Mouse (Mus musculus) forebrain, embryonic 14.5 days (tissue): Measurements from ENCODE around the gene Gm38431. TPM values are rescaled to one million over a fixed set of nuclear protein-coding genes. Genes with fewer than 3 reads are reported as not detected.

Source experiments
- ATAC-seq: fragments of 200-750 bp; cut with Nextera tagmentation; 2 replicates; pipeline ENCODE4 v1.8.0; 2017; ENCODE audit warnings: mild to moderate bottlenecking, moderate library complexity
- DNase-seq: peaks from one replicate; pipeline ENCODE4 v3.0.0-alpha.2; 2015; ENCODE audit warnings: low spot score
- H3K27ac ChIP-seq: fragments of 300-500 bp; sonication (generic); 2 replicates; pipeline ENCODE4 v1.5.1; 2014; ENCODE audit warnings: low read depth, mild to moderate bottlenecking, control low read depth, low read length, moderate library complexity
- H3K27me3 ChIP-seq: fragments of 300-500 bp; sonication (generic); replicated peaks from 2 replicates; pipeline ENCODE4 v1.6.1; 2014; ENCODE audit warnings: low read length, control low read depth, mixed read lengths; ENCODE audit not compliant: control insufficient read depth, insufficient read depth
- H3K36me3 ChIP-seq: fragments of 300-500 bp; sonication (generic); 2 replicates; pipeline ENCODE4 v1.6.1; 2014; ENCODE audit warnings: low read length, control low read depth; ENCODE audit not compliant: control insufficient read depth, insufficient read depth
- H3K4me1 ChIP-seq: fragments of 300-500 bp; sonication (generic); 2 replicates; pipeline ENCODE4 v1.6.1; 2014; ENCODE audit warnings: antibody characterized with exemption, low read length, control low read depth; ENCODE audit not compliant: control insufficient read depth, insufficient read depth
- H3K4me2 ChIP-seq: fragments of 300-500 bp; sonication (generic); 2 replicates; pipeline ENCODE4 v1.6.1; 2014; ENCODE audit warnings: mild to moderate bottlenecking, control low read depth, low read length
- H3K4me3 ChIP-seq: fragments of 300-500 bp; sonication (generic); 2 replicates; pipeline ENCODE4 v1.5.1; 2014; ENCODE audit warnings: low read depth, low read length, control low read depth
- H3K9ac ChIP-seq: fragments of 300-500 bp; sonication (generic); 2 replicates; pipeline ENCODE4 v1.6.1; 2014; ENCODE audit warnings: mild to moderate bottlenecking, low read length, control low read depth, moderate library complexity
- H3K9me3 ChIP-seq: fragments of 300-500 bp; sonication (generic); replicated peaks from 2 replicates; pipeline ENCODE4 v1.6.1; 2016; ENCODE audit warnings: low read length, control low read depth, mixed read lengths; ENCODE audit not compliant: control insufficient read depth
- WGBS: fragments of 180-500 bp; shearing (Covaris S2); extraction: QIAGEN DNeasy Blood & Tissue Kit; methylation state at CpG from one replicate; pipeline ENCODE4 v1.1.7; 2014; 5-methylcytosine and 5-hydroxymethylcytosine counted together
- microRNA counts: library from miRNA; unstranded; fragments of <30 nt; microRNA quantifications from one replicate; lab custom pipeline; 2016
- microRNA-seq: library from miRNA; unstranded; fragments of <30 nt; microRNA quantifications from one replicate; pipeline ENCODE4, GENCODE M21; 2016
- polyA plus RNA-seq: library from polyadenylated mRNA; unstranded; fragments of >200 nt; fragmentation: Nextera tagmentation; extraction: Ambion mirVana; gene quantifications from 2 replicates; pipeline ENCODE4 v1.2.1, GENCODE M21; 2014

Gene Gm38431
- polyA plus RNA-seq, 1 experiment from 2014 or later, result 1.2 TPM

GRCm38 (mm10) chr9:21022288-21022687, 69.5 kb downstream of the Gm38431 start:
- Histone ChIP-seq H3K9me3 (no peaks in the 10 kb centered on the region), H3K9ac (no peak overlapping the region), H3K4me1 (no peaks in the 10 kb centered on the region), H3K36me3 (no peaks in the 10 kb centered on the region), H3K4me2 (no peak overlapping the region), H3K27ac (no peak overlapping the region), H3K4me3 (no peak overlapping the region), H3K27me3 (peaks cover 4% of the 10 kb centered on the region)
- 64% methylated on average over 6 of the region's 6 CpGs for WGBS
- ATAC-seq (no peak), DNase-seq (no peak)

GRCm38 (mm10) chr9:21021363-21021762, 70.4 kb downstream of the Gm38431 start:
- Histone ChIP-seq H3K4me1 (no peaks in the 10 kb centered on the region), H3K9ac (no peak overlapping the region), H3K36me3 (no peaks in the 10 kb centered on the region), H3K4me3 (no peak overlapping the region), H3K9me3 (no peaks in the 10 kb centered on the region), H3K27ac (no peak overlapping the region), H3K4me2 (no peak overlapping the region), H3K27me3 (peaks cover 13% of the 10 kb centered on the region)
- DNase-seq, result no peak
- 74% methylated on average over 3 of the region's 3 CpGs for WGBS
- no peak for ATAC-seq

GRCm38 (mm10) chr9:21018600-21018999, 73.2 kb downstream of the Gm38431 start:
- ATAC-seq, result no peak
- Histone ChIP-seq H3K9me3 (no peaks in the 10 kb centered on the region), H3K4me1 (no peaks in the 10 kb centered on the region), H3K4me2 (no peak overlapping the region), H3K36me3 (no peaks in the 10 kb centered on the region), H3K27me3 (peaks cover 38% of the 10 kb centered on the region), H3K9ac (no peak overlapping the region), H3K27ac (no peak overlapping the region), H3K4me3 (no peak overlapping the region)
- DNase-seq, result no peak
- 76% methylated on average over 2 of the region's 2 CpGs for WGBS

MicroRNAs encoded within 50 kb of the gene (microRNA counts, 519-probe panel; counts per million panel counts)
- not detected for microRNA mmu-miR-1900 (lab: Ali Mortazavi, UCI)

Small RNA genes lying within 50 kb of the gene (microRNA-seq; reads per million reads assigned to microRNA genes)
- gene Mir1900 (not detected), gene Mir7082 (0.93 reads per million)

Other genes with a start within 250 kb of the Gm38431 start
- 0.62 and 1.2 TPM in 2 replicates for gene A230050P20Rik, start 223.4 kb downstream of the Gm38431 start, polyA plus RNA-seq
- 15.5 TPM in 2 replicates for gene Angptl6, start 212.3 kb downstream of the Gm38431 start, polyA plus RNA-seq
- 44.1 and 49.6 TPM in 2 replicates for gene Ppan, start 203.8 kb downstream of the Gm38431 start, polyA plus RNA-seq
- gene Eif3g, start 193.4 kb downstream of the Gm38431 start, polyA plus RNA-seq, result 264 and 269 TPM in 2 replicates
- gene Dnmt1, start 132.1 kb downstream of the Gm38431 start, polyA plus RNA-seq, result 51.1 and 52.1 TPM in 2 replicates
- gene S1pr2, start 115.2 kb downstream of the Gm38431 start, polyA plus RNA-seq, result 5.9 and 7.8 TPM in 2 replicates
- 118 and 129 TPM in 2 replicates for gene Mrpl4, start 89.3 kb downstream of the Gm38431 start, polyA plus RNA-seq
- gene Icam1, start 76.0 kb downstream of the Gm38431 start, polyA plus RNA-seq, result 2.6 and 3.5 TPM in 2 replicates
- not detected in 2 replicates for gene Icam4, start 62.6 kb downstream of the Gm38431 start, polyA plus RNA-seq
- 0.63 and 1.0 TPM in 2 replicates for gene Icam5, start 59.9 kb downstream of the Gm38431 start, polyA plus RNA-seq
- gene Zglp1, start 24.9 kb downstream of the Gm38431 start, polyA plus RNA-seq, result 1.3 and 1.8 TPM in 2 replicates
- gene Gm49373, start 18.9 kb downstream of the Gm38431 start, polyA plus RNA-seq, result 0.41 and 1.8 TPM in 2 replicates
- gene Fdx1l, start 18.4 kb downstream of the Gm38431 start, polyA plus RNA-seq, result 60.2 and 69.8 TPM in 2 replicates
- 43.6 and 47.1 TPM in 2 replicates for gene Raver1, start within 50 bp of the Gm38431 start, polyA plus RNA-seq
- gene Tyk2, start 39.2 kb upstream of the Gm38431 start, polyA plus RNA-seq, result 5.0 and 6.2 TPM in 2 replicates
- 222 and 247 TPM in 2 replicates for gene Cdc37, start 58.0 kb upstream of the Gm38431 start, polyA plus RNA-seq
- gene Pde4a, start 73.7 kb upstream of the Gm38431 start, polyA plus RNA-seq, result 17.3 and 22.4 TPM in 2 replicates
- 34.7 and 39.1 TPM in 2 replicates for gene Keap1, start 147.4 kb upstream of the Gm38431 start, polyA plus RNA-seq
- 0.94 and 1.4 TPM in 2 replicates for gene S1pr5, start 156.4 kb upstream of the Gm38431 start, polyA plus RNA-seq
- gene Atg4d, start 173.3 kb upstream of the Gm38431 start, polyA plus RNA-seq, result 45.7 and 53.1 TPM in 2 replicates
- gene Kri1, start 196.0 kb upstream of the Gm38431 start, polyA plus RNA-seq, result 9.8 and 14.6 TPM in 2 replicates
- 101 and 107 TPM in 2 replicates for gene Cdkn2d, start 199.4 kb upstream of the Gm38431 start, polyA plus RNA-seq
- 0.91 and 1.4 TPM in 2 replicates for gene Ap1m2, start 220.3 kb upstream of the Gm38431 start, polyA plus RNA-seq
- gene Slc44a2, start 228.7 kb upstream of the Gm38431 start, polyA plus RNA-seq, result 52.0 and 61.0 TPM in 2 replicates